Mouse (Mus musculus): Measurements from ENCODE around the gene Hdac4.

Hdac4 gene

DNA sequence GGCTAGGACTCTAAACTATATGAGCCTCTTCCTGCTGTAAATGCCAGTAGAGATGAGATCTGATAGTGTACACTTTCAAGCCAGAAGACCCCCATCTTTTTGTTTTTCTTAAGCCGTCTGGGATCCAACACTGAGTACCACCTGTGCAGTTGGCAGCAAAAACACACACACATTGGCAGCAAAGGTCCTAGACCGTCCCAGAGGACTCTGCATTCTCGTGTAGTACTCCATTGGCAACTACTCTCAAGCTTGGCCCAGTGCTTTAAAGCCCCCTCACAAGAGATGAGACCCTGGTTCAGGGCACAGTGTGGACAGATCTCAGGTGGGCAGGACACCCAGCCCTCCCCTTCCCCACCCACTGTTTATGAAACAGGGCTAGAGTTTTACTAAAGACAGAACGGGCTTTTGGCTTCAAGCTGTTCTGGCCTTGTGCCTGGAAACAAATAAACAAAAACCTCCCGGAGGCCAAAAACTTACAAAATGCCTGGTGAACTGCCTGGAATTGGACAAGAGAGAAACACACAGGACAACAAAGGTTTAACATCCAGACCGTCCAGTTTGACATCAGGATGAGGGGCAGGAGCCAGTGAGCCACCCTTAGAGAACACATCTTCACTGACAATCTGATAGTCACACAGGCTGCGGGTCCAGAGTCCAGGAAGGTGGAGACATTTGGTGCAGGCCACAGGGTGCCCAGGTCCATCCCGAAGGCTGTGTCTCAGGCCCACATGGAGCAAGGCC, 292.1 kb downstream of the Hdac4 start:
- ATAC-seq (ENCODE audit: insufficient number of reproducible peaks, low FRiP score, low TSS enrichment) = peak; percentile 68

DNA sequence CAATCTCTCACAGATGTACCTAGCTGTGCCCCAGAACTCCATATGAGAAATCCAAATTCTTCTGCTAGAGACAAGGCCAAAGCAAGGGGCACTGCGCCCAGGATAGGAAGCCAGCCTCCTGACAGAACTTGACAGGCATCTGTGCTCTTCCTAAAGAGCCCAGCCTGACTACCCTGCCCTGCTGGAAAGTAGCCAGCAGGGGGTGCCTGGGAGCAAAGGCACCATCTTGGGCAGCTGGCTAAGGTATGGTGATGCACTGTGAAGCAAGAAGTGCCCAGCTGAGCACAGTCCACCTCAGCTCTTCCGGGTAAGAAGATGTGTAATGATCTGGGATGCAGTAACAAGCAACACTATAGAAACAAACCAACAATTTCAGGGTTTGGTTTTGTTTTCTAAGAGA, 298.4 kb downstream of the Hdac4 start:
- ATAC-seq (ENCODE audit: insufficient number of reproducible peaks, low FRiP score, low TSS enrichment) = no peak

DNA sequence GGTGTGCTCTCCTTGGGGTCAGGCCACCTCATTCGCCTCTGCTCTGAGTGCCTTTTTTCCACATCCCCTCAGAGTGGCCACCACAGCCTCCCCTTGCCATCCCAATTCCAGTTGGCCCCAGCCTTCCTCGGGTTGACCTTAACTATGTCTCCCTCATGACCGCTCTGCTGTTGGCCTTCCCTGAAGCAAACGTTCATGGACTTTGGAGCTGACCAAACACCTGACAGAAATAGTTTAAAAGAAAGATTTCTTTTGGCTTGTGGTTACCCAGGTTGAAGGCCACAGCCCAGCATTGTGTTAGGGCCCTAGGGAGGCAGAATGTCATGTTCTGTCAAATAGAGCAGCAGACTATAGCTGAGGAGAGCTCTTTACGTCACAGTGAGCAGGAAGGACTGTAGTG, 301.2 kb downstream of the Hdac4 start:
- ATAC-seq (ENCODE audit: insufficient number of reproducible peaks, low FRiP score, low TSS enrichment) = no peak

DNA sequence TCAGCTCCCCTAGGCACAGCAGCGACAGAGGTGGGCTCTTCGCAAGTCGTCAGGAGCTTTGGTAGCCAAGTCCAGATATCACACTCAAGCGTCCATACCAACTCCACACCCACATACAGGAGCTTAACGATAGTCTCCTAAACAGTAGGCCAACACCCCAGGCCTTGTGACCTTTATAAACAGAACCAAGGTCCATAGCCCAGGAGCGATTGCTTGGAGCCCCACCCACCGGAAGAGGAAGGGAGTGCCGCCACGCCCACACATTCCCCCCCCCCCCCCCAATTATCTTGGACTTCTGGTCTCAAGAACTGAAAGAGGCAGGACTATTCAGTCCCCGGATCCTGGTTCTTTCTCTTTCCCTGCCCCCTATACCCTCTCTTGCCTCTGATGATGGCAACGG, 301.9 kb downstream of the Hdac4 start:
- ATAC-seq (ENCODE audit: insufficient number of reproducible peaks, low FRiP score, low TSS enrichment) = no peak

DNA sequence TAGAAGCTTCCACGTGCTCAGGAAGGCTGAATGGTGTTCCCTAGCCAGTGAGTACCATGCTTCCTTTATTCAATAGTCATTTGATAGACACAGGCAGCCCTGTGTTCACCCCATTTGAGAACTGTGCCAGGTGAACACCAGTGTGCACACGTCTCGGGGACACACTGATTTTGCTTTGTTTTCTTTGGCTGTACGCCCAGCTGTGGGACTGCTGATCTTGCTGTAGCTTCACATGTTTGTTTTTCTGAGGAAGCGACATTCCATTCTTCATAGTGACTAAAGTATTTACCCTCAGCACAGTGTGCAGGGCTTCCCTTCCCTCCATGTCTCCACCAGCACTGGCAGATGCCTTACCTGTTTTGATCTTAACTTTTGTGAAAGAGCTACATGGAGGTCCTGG, 312.4 kb downstream of the Hdac4 start:
- ATAC-seq (ENCODE audit: insufficient number of reproducible peaks, low FRiP score, low TSS enrichment) = no peak

DNA sequence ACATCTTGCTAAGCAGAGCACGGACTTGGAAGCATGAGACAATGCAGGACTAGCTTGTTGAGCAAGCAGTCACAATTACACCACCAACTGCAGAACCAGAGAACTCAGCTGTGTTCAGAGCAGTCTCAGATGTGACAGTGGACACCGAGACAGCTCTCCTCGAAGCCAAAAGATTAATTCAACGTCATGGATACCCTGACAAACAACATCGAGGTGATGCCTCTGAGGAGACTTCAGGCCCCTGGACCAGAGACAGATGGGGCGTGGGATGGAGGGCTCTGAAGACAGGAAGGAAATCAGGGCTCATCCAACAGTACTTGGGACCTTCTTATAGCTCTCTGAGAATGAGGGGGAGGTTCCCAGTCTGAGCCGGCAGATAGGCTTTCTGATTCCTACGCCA, 314.6 kb downstream of the Hdac4 start:
- no peak for ATAC-seq (ENCODE audit: insufficient number of reproducible peaks, low FRiP score, low TSS enrichment)

DNA sequence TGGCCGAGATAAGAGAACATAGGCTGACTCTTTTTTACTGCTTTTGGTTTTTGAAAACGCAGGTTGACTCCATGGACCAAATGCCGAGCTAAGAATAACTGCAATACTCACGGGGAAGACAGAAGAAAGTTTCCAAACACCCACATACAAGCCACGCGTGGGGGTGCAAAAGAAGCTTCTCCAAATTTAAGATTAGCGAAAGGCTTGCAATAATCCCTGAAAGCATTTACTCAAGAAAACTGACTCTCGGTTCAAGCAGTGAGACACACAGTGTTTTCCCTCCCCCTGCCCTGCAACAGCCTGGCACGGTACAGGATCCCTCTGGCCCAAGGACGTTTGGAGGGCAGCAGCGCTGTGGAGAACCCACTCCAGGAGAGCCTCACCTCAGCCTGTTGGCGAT, 315.3 kb downstream of the Hdac4 start:
- ATAC-seq (ENCODE audit: insufficient number of reproducible peaks, low FRiP score, low TSS enrichment) = no peak

Measured in cerebellum, adult (tissue).